Mouse (Mus musculus): ENCODE data around the gene 6330409D20Rik. TPM values are rescaled to one million over a fixed set of nuclear protein-coding genes. Genes with fewer than 3 reads are reported as not detected.

The 6330409D20Rik gene
- polyA plus RNA-seq, 1 experiment from 2014 or later: 0.69 TPM

- Histone ChIP-seq H3K9me3 (no peaks in the 10 kb centered on the region), H3K27ac (no peak overlapping the region), H3K4me1 (peaks cover 16% of the 10 kb centered on the region), H3K36me3 (replicated peaks) (peaks cover 71% of the 10 kb centered on the region), H3K27me3 (ENCODE audit: poor library complexity, severe bottlenecking) (no peaks in the 10 kb centered on the region), H3K4me3 (no peak overlapping the region)
- 95% methylated on average over 15 of the region's 15 CpGs for WGBS
- DNase-seq (ENCODE audit: extremely low spot score, low spot score): no peak
Observed at GRCm38 (mm10) chr2:32684681-32685428, 56.0 kb downstream of the 6330409D20Rik start.

GRCm38 (mm10) chr2:32683701-32684100 lies 57.1 kb downstream of the 6330409D20Rik start:
- H3K9me3 ChIP-seq: no peaks in the 10 kb centered on the region
- WGBS: 94% methylated on average over 10 of the region's 10 CpGs
- peaks cover 71% of the 10 kb centered on the region for H3K36me3 ChIP-seq (replicated peaks)

GRCm38 (mm10) chr2:32682721-32683417 lies 57.9 kb downstream of the 6330409D20Rik start:
- Histone ChIP-seq H3K4me3 (no peak overlapping the region), H3K4me1 (peaks cover 12% of the 10 kb centered on the region; the same call in 1 of the 2 replicates), H3K27me3 (ENCODE audit: poor library complexity, severe bottlenecking) (no peaks in the 10 kb centered on the region), H3K9me3 (no peaks in the 10 kb centered on the region), H3K27ac (no peak overlapping the region), H3K36me3 (replicated peaks) (peaks cover 67% of the 10 kb centered on the region)
- 82% methylated on average over 14 of the region's 14 CpGs for WGBS
- DNase-seq (ENCODE audit: extremely low spot score, low spot score): no peak

More at GRCm38 (mm10) chr2:32683701-32684100, 57.1 kb downstream of the 6330409D20Rik start:
- Histone ChIP-seq H3K4me1 (peaks cover 12% of the 10 kb centered on the region; the same call in 1 of the 2 replicates), H3K4me3 (no peak overlapping the region), H3K27ac (no peak overlapping the region), H3K27me3 (ENCODE audit: poor library complexity, severe bottlenecking) (no peaks in the 10 kb centered on the region)
- no peak for DNase-seq (ENCODE audit: extremely low spot score, low spot score)

MicroRNA genes within 50 kb of the gene (microRNA counts, 519-probe panel; counts per million panel counts)
- 341 counts per million, percentile 65 among the panel's probes with 10 or more counts for microRNA mmu-miR-2861

Small RNA genes lying within 50 kb of the gene (microRNA-seq; reads per million reads assigned to microRNA genes)
- gene Mir2861: not detected
- gene Mir3960: not detected
- gene Mir8093: not detected

Other genes starting within 250 kb of the 6330409D20Rik start
- 7.3 and 7.8 TPM in 2 replicates for gene Fam102a, start 205.7 kb downstream of the 6330409D20Rik start, polyA plus RNA-seq (2016; fragmentation: Nextera tagmentation; extraction: Ambion mirVana)
- gene Dpm2, start 170.2 kb downstream of the 6330409D20Rik start, polyA plus RNA-seq (2016; fragmentation: Nextera tagmentation; extraction: Ambion mirVana): 104 and 105 TPM in 2 replicates
- gene Pip5kl1, start 166.2 kb downstream of the 6330409D20Rik start, polyA plus RNA-seq (2016; fragmentation: Nextera tagmentation; extraction: Ambion mirVana): 1.8 TPM in 2 replicates
- 0.19 and 0.30 TPM in 2 replicates for gene 9430097D07Rik, start 165.3 kb downstream of the 6330409D20Rik start, polyA plus RNA-seq (2016; fragmentation: Nextera tagmentation; extraction: Ambion mirVana)
- 15.7 and 17.6 TPM in 2 replicates for gene St6galnac4, start 153.9 kb downstream of the 6330409D20Rik start, polyA plus RNA-seq (2016; fragmentation: Nextera tagmentation; extraction: Ambion mirVana)
- gene St6galnac6, start 141.3 kb downstream of the 6330409D20Rik start, polyA plus RNA-seq (2016; fragmentation: Nextera tagmentation; extraction: Ambion mirVana): 13.3 and 13.8 TPM in 2 replicates
- 17.8 and 20.2 TPM in 2 replicates for gene Ak1, start 119.3 kb downstream of the 6330409D20Rik start, polyA plus RNA-seq (2016; fragmentation: Nextera tagmentation; extraction: Ambion mirVana)
- gene Eng, start 94.4 kb downstream of the 6330409D20Rik start, polyA plus RNA-seq (2016; fragmentation: Nextera tagmentation; extraction: Ambion mirVana): 24.5 and 24.7 TPM in 2 replicates
- 27.4 and 29.5 TPM in 2 replicates for gene Fpgs, start 36.9 kb downstream of the 6330409D20Rik start, polyA plus RNA-seq (2016; fragmentation: Nextera tagmentation; extraction: Ambion mirVana)
- gene Cdk9, start 27.9 kb downstream of the 6330409D20Rik start, polyA plus RNA-seq (2016; fragmentation: Nextera tagmentation; extraction: Ambion mirVana): 135 and 139 TPM in 2 replicates
- 28.6 and 30.2 TPM in 2 replicates for gene Sh2d3c, start 20.0 kb downstream of the 6330409D20Rik start, polyA plus RNA-seq (2016; fragmentation: Nextera tagmentation; extraction: Ambion mirVana)
- 54.0 and 54.9 TPM in 2 replicates for gene Tor2a, start 16.2 kb upstream of the 6330409D20Rik start, polyA plus RNA-seq (2016; fragmentation: Nextera tagmentation; extraction: Ambion mirVana)
- 0.32 and 0.36 TPM in 2 replicates for gene Ttc16, start 34.6 kb upstream of the 6330409D20Rik start, polyA plus RNA-seq (2016; fragmentation: Nextera tagmentation; extraction: Ambion mirVana)
- 4.4 and 5.1 TPM in 2 replicates for gene Ptrh1, start 34.8 kb upstream of the 6330409D20Rik start, polyA plus RNA-seq (2016; fragmentation: Nextera tagmentation; extraction: Ambion mirVana)
- gene Cfap157, start 43.4 kb upstream of the 6330409D20Rik start, polyA plus RNA-seq (2016; fragmentation: Nextera tagmentation; extraction: Ambion mirVana): 1.1 and 1.2 TPM in 2 replicates
- 18.7 and 20.8 TPM in 2 replicates for gene Stxbp1, start 106.2 kb upstream of the 6330409D20Rik start, polyA plus RNA-seq (2016; fragmentation: Nextera tagmentation; extraction: Ambion mirVana)
- gene Fam129b, start 135.1 kb upstream of the 6330409D20Rik start, polyA plus RNA-seq (2016; fragmentation: Nextera tagmentation; extraction: Ambion mirVana): 22.8 and 25.3 TPM in 2 replicates
- gene Rpl12, start 220.5 kb upstream of the 6330409D20Rik start, polyA plus RNA-seq (2016; fragmentation: Nextera tagmentation; extraction: Ambion mirVana): 192 and 197 TPM in 2 replicates
- 6.6 and 8.0 TPM in 2 replicates for gene Lrsam1, start 220.6 kb upstream of the 6330409D20Rik start, polyA plus RNA-seq (2016; fragmentation: Nextera tagmentation; extraction: Ambion mirVana)
- 14.2 and 14.8 TPM in 2 replicates for gene Slc2a8, start 241.1 kb upstream of the 6330409D20Rik start, polyA plus RNA-seq (2016; fragmentation: Nextera tagmentation; extraction: Ambion mirVana)